ENCODE assay signal across 16 mouse cellular contexts in the genomic region with DNA sequence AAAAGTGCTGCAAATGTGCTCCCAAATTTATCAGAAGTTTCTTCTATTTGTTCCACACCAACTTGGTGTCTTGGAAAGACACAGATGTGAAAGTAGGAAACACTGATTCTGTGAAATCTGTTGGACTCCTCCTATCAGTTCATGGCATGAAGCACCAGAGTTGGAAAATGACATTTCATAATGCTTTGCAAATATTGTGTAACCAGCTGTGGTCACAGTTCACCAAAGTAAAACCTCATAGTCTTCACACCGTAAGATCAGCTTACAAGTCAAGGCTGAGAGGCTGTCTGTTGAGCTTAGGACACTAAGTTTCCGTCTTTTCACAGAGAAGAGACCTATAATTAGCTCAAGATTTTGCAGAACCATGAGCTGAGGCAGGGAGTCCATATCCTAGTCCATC.
DNase-seq lines count a peak whose midpoint lies in the region; ATAC-seq and TF ChIP-seq lines count a peak whose summit lies in the region.
"Had no signal": no experiment of that assay in that cellular context is flagged by ENCODE, and none has a peak within 500 bp of the region (broad histone marks: within the 10 kb centered on the region; RNA-seq: fewer than 3 reads in every experiment).

No protein-coding gene starts in this region.

- peaks cover 22% of the 10 kb centered on the region for H3K4me1 ChIP-seq in lung, postnatal 0 days (ENCODE audit: insufficient read depth, low read depth, low read length)
- H3K4me1 ChIP-seq in bone marrow macrophage, adult 2 months (ENCODE audit: control insufficient read depth, insufficient read depth, low read length), result peaks cover 38% of the 10 kb centered on the region
- peaks cover 17% of the 10 kb centered on the region; the same call in 1 of the 2 replicates for H3K4me1 ChIP-seq in intestine, postnatal 0 days (replicated peaks; ENCODE audit: control insufficient read depth, insufficient read depth, low read length)

- H3K27ac ChIP-seq in lung, postnatal 0 days (ENCODE audit: low read length), result no peak overlapping the region
- H3K27ac ChIP-seq in bone marrow macrophage, adult 2 months (ENCODE audit: insufficient read depth, low read depth, low read length), result peak overlapping the region; percentile 54
- H3K27ac ChIP-seq in intestine, postnatal 0 days (ENCODE audit: low read depth, low read length), result no peak overlapping the region
- H3K27ac ChIP-seq: embryonic facial prominence, embryonic 15.5 days; forebrain, embryonic 12.5 days had no signal

- peaks cover 21% of the 10 kb centered on the region; the same call in 1 of the 2 replicates for H3K36me3 ChIP-seq in lung, postnatal 0 days (ENCODE audit: insufficient read depth, low read length)
- peaks cover 32% of the 10 kb centered on the region for H3K36me3 ChIP-seq in intestine, postnatal 0 days (ENCODE audit: control insufficient read depth, insufficient read depth)
- H3K36me3 ChIP-seq: forebrain, embryonic 12.5 days had no signal

- WGBS in lung, postnatal 0 days, result 24% methylated on average over 2 of the region's 2 CpGs
- 40% methylated on average over 2 of the region's 2 CpGs for WGBS in intestine, postnatal 0 days

- peak; percentile 76 for DNase-seq in lung, postnatal 0 days (ENCODE audit: low spot score)
- no peak for DNase-seq in lung, postnatal 10 days
- peak; percentile 65 for DNase-seq in skeletal muscle tissue, adult 2 months (ENCODE audit: low read depth, low spot score)
- DNase-seq in thymus, adult 18-20 months, result no peak
- no peak for DNase-seq in spleen, postnatal 10 days (ENCODE audit: low spot score in 2 of 2)
- no peak for DNase-seq in adrenal gland, adult 2 months
- DNase-seq: cerebellum, postnatal 14 days; gastrocnemius, postnatal 10 days; kidney, adult 11 months; kidney, postnatal 36 days; right cerebral cortex, postnatal 14 days had no signal

- no peak for TF ChIP-seq CTCF in lung, postnatal 0 days (IDR thresholded peaks at IDR 0.05)
- TF ChIP-seq CTCF in bone marrow macrophage, adult 2 months (IDR thresholded peaks at IDR 0.05; ENCODE audit: low read depth, low read length), result no peak
- TF ChIP-seq CTCF in intestine, postnatal 0 days (IDR thresholded peaks at IDR 0.05; ENCODE audit: low read depth), result no peak

- no peak overlapping the region for H3K9ac ChIP-seq in lung, postnatal 0 days (replicated peaks; ENCODE audit: low read depth)
- no peak overlapping the region for H3K9ac ChIP-seq in intestine, postnatal 0 days (ENCODE audit: low read depth, low read length)
- H3K9ac ChIP-seq: embryonic facial prominence, embryonic 15.5 days; forebrain, embryonic 12.5 days; heart, embryonic 12.5 days had no signal

- peak; percentile 22; the same call in 1 of the 2 replicates for TF ChIP-seq EP300 in lung, postnatal 0 days (IDR thresholded peaks at IDR 0.05)

- H3K27me3 ChIP-seq in lung, postnatal 0 days (replicated peaks; ENCODE audit: insufficient read depth, low read length), result no peaks in the 10 kb centered on the region
- H3K27me3 ChIP-seq in intestine, postnatal 0 days (replicated peaks; ENCODE audit: control insufficient read depth, insufficient read depth, low read length), result no peaks in the 10 kb centered on the region
- H3K27me3 ChIP-seq: embryonic facial prominence, embryonic 15.5 days; forebrain, embryonic 12.5 days; heart, embryonic 12.5 days had no signal

- no peaks in the 10 kb centered on the region for H3K9me3 ChIP-seq in lung, postnatal 0 days (ENCODE audit: low read length)
- H3K9me3 ChIP-seq in intestine, postnatal 0 days (ENCODE audit: control insufficient read depth), result no peaks in the 10 kb centered on the region
- H3K9me3 ChIP-seq: embryonic facial prominence, embryonic 15.5 days; forebrain, embryonic 12.5 days; heart, embryonic 12.5 days had no signal

- no peak overlapping the region for H3K4me3 ChIP-seq in lung, postnatal 0 days (ENCODE audit: low read depth, low read length)
- no peak overlapping the region for H3K4me3 ChIP-seq in bone marrow macrophage, adult 2 months (ENCODE audit: insufficient read depth, low read length)
- no peak overlapping the region for H3K4me3 ChIP-seq in intestine, postnatal 0 days (ENCODE audit: low read depth, low read length)
- H3K4me3 ChIP-seq: embryonic facial prominence, embryonic 15.5 days; forebrain, embryonic 12.5 days; heart, embryonic 12.5 days had no signal

- peak; percentile 26; the same call in 1 of the 2 replicates for ATAC-seq in lung, postnatal 0 days
- peak; percentile 50; the same call in 1 of the 2 replicates for ATAC-seq in intestine, postnatal 0 days

- no peak for TF ChIP-seq POLR2A in bone marrow macrophage, adult 2 months (IDR thresholded peaks at IDR 0.05; ENCODE audit: borderline replicate concordance, low read depth, low read length)

- no peak overlapping the region for H3K4me2 ChIP-seq in lung, postnatal 0 days (replicated peaks; ENCODE audit: low read depth, low read length)
- 0 out of 2 replicates have a peak overlapping the region, but pooled peaks have one; percentile 27 for H3K4me2 ChIP-seq in intestine, postnatal 0 days (replicated peaks; ENCODE audit: low read depth)
- H3K4me2 ChIP-seq: embryonic facial prominence, embryonic 15.5 days; forebrain, embryonic 12.5 days; heart, embryonic 12.5 days had no signal

Comparison
In these comparisons a context has a peak if more than half of its experiments do, and no peak if none do; other contexts are left out.
1. DNase-seq: peak in lung, postnatal 0 days (single experiment) and skeletal muscle tissue, adult 2 months (single experiment); none in lung, postnatal 10 days (single experiment), thymus, adult 18-20 months (0 of 2), spleen, postnatal 10 days (0 of 2) and adrenal gland, adult 2 months (single experiment).